Mouse (Mus musculus) thymus, postnatal 14 days (tissue): ENCODE data around the gene Gm26992.

Source experiments
- DNase-seq: peaks from one replicate; pipeline ENCODE4 v3.0.0; 2021

Gm26992 gene

DNA sequence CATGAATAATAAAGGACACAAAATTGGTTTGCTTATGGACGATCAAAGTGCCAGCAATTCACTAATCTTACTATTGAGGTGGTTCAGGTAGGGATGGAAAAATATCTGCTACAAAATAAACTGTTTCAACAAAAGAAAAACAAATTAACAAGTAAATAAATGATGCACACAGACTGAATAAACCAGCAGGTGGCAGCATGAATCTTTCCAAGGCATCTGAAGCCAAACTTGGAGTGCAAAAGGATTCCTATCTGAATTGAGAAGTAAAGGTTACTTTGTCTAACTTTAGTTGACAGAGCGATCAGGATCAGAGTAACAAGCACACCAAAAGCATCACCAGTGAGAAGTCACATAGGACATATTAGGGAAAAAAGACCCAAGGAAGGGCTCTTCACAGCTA is 62.2 kb downstream of the Gm26992 start:
- peak; percentile 52 for DNase-seq

DNA sequence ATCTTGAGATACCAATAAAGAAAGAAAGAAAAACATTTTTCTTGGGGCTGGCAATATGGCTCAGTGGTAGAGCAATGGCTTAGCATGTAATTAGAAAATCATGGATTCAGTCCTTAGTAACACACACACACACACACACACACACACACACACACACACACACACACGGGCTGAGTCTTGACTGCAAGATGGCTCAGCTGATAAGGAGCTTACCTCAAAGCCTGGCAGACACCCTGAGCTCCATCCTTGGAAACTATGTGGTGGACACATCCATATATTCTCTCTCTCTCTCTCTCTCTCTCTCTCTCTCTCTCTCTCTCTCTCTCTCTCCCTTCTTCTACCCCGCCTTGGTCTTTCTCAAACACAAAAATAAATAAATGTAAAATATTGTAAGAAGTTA is 69.0 kb downstream of the Gm26992 start:
- no peak for DNase-seq

DNA sequence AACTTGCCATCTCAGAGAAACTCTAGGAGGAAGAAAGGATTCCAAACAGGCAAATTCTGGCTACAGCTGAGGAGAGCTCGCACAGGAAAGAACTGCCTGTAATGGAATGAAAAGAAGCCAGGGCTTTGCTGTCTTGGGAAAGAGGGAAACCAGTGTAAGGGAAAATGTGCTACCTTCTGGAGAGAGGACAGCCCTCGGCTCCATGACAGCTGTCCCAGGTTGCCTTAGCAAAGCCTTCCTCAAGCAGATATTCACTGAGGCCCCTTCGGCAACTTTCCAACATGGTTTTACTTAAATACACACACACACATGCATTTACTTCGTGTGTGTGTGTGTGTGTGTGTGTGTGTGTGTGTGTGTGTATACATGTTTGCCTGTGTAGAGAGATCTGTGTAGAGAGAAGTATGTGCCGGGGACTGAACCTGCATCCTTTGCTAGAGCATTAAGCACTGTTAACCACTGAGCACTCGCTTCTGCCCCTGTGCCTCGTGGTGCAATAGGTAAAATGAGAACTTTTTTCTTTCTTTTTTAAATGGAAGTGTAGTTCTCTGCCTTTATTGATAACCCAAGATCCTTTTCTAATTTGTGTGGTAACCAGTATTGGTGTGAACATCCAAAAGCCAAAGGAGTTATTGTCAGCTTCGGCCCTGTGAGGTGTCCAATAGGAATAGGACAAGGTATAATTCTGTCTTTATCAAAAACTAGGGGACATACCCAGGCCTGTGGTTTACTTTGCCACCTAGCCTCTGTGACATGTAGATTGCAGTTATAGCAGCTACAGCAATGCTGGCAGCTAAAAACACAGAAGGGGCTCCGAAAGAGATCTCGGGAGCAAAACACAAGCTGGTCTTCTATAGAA is 70.8 kb downstream of the Gm26992 start:
- DNase-seq = peak; percentile 6

DNA sequence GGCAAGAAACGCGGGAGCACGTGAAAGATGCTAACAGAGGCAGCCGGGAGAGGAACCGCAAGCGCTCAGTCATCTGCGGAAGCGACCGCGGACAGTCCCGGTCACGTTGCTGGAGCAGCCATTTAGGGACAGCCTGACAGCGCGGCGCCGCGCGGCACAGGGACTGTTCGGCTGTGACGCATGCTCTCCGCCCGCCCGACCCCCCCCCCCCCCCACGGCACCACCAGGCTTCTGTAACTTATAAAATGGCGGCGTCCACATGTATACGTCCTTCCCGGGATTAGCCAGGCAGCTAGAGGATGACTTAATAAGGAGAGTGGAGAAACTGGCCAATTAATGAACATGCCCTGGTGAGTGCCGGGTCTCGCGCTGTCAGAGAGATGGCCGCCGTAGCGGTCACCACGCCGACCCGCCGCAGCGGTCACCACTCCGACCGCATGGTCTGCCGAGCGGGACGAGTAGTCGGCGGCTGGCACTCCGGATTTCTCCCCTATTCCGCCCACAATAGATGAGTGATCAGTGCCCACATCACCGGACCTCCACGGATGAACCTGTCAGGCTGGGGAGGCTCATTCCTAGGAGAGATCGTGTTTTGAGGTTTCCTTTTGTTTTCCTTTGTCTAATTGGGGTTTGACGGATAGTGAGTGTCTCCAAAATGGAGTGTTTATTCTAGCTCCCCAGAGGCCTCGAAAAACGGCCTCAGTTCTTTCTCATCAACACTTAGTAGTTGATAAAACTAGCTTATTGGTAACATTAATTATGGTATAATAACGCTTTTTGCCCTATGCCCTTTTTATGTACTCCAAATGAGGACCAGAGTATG is 71.8 kb downstream of the Gm26992 start:
- DNase-seq = peak; percentile 68

DNA sequence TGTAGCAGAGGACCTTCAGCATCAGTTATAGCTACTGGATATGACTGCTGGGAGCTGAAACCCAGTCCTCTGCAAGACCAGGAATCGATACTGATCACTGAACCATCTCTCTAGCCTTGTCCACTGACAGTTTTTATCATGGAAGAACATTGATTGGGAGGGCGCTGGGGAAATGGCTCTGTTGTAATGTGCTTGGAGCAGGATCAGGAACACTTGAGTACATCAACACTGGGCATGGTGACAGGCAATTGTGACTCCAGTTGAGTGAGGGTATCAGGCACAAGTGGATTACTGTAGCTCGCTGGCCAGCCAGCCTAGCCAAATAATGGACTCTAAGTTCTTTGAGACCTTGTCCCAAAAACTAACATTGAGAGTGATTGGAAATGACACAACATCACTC is 77.6 kb downstream of the Gm26992 start:
- DNase-seq = no peak

DNA sequence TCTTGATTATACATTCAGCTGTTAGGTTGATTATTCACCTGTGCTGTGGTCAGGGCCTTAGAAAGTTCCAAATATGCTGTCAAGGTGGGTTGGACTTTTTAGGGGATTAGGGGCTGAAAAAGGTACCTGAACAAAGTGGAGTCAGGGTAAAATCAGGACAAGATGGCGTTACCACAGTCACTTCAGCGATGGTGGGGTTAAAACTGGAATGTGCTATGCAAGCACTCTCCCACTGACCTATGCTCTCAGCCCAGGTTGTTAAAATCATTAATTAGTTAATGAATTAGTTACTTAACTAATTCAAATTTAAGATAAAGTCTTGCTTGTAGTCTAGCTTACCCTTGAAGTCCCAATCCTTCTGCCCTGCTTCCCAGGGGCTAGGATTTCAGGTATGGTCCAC is 78.3 kb downstream of the Gm26992 start:
- no peak for DNase-seq

DNA sequence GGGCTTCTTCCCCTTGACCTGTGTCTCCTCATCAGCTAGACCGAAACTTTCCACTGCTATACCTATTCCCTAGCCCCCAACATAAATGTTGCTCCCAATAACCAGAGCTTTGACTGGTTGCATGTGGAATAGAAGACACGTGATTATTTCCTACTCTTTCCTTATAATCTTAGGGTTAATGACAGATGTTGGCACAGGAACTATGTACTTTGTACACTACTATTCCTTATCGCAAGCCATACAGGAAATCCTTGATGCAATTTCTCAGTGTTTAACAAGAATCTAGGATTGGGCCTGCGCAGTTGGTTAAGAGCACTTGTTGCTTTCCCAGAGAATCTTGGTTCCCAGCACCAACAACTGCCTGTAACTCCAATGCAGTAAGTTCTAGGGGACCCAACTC is 86.4 kb downstream of the Gm26992 start:
- no peak for DNase-seq

DNA sequence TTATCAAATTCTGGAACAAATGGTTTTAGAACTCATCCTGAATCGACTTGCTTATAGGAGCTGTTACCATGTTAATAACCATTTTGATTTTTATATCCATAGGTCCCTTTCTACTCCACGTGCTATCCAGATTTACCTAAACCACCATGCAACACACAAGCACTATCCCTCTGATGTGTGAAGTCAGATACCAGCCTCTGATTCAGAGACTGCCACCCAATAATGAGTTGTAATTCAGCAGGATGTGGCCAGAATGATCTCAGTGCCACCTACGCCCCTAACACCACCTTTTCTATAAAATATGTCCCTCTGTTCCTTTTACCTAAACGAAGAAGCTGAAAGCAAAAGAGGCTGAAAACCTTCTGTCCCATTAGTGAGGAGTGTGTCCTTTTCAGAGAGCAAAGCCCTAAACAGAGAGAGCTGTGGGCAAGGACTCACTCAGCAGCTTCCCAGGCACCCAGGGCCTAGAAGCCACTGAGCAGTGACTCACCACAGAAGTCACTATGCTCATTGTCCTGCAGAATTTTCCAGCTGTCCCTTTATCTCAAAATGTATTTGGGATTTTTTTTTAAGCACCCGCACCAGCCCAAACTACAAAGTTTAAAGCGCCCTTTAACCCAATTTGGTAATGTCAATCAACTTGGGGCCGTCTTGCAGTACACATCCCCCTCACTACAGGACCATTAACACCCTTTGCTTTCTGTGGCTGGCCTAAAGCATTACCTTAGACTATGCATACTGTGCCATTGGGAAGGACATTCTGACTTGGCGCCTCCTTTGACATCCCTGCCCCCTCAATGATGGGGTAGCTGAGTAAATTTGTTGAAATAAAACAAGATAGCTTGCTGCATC is 87.6 kb downstream of the Gm26992 start:
- DNase-seq = no peak

DNA sequence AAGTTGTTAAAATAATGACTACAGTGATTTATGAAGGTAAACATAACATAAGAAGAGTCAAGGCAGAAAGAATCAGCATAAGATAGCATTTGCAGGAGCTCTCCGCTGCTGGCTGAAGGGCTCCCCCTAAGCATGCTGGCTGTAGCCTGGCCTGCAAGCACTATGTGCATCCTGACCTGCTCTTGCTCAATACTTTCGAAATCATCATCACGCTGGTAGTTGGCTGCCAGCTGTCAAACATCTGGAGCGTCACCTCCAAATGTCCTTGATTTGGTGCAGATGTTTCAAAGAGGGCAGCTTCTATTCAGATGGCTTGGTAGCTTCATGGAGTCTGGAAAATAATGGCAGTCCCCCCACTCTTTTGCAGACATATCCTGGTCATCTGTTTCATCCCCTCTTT is 93.0 kb downstream of the Gm26992 start:
- no peak for DNase-seq

DNA sequence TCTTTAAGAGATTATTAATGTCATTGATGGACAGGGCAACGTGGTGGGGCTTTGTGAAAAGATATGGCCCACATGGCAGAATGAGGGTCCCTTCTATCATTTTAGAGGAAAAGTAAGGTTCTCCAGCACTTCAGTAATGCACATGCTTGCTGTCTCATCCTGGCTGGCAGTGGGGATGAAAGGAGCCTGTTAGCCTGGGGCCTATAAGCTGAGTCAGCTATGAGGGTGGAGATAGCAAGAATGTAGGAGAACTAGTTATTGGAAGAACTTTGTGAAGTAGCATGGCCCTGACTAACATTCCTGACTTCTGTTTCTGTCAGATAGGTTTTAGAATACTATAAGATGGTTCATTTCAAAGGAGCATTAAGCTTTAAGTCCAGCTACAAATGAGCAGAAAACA is 93.5 kb downstream of the Gm26992 start:
- no peak for DNase-seq

DNA sequence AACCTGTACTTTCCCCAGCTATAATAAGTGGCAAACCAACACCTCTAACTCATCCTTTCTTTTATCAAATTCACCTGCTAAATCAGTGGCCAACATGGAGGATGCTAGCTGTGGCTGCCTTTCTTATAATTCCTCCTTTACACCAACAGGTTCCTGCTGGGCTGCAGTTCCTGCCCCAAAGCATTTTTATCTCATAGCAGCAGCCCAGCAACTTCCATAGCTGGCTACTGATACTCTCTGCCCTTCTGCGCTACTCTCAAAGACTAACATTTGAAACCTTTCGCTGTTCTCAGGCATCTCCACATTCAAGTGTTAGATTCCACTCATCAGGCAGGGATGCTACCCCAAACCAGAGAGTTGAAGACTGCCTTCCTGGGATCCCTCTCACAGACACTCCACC is 97.0 kb downstream of the Gm26992 start:
- no peak for DNase-seq

DNA sequence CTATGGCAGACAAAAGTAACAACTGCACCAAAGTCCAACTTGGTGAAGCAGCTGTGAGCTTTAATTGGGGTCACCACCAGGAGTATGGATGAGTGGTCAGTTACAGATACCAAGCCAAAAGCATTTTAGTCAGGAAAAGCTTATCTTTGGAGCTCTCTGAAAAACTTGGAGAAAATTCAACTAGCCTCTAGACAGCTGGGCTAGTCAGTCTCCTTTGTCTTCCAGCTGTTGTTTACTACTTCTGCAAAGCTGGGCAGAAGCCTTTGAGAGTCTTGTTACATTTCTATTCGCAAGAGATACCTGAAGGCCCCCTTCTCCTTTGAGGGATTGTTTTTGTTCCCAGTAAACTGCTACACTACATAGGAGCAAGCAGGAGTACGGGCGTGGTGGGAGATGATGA is 97.7 kb downstream of the Gm26992 start:
- no peak for DNase-seq

DNA sequence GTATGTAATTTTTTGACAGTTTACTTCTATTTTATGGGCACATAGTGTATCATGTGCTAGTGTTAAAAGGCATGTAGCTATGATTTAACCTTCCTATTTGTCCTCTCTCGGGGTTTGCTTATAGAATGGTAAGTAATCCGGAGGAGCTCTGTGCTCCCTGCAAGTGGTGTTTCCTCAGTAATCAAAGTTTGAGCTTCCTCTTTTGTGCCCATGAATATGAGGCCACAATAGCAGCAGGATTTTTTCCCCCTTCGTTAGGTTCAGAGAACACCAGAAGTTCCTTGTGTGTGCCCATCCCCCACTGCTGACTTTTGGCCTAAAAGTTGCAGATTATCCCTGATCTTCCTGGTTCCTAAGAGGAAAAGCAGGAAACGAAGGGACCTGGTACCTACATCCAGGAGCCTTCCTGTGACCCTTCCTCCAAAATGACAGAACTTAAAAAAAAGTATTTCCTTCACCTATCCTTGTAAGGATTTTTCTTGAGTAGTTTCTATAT is 99.5 kb downstream of the Gm26992 start:
- no peak for DNase-seq

DNA sequence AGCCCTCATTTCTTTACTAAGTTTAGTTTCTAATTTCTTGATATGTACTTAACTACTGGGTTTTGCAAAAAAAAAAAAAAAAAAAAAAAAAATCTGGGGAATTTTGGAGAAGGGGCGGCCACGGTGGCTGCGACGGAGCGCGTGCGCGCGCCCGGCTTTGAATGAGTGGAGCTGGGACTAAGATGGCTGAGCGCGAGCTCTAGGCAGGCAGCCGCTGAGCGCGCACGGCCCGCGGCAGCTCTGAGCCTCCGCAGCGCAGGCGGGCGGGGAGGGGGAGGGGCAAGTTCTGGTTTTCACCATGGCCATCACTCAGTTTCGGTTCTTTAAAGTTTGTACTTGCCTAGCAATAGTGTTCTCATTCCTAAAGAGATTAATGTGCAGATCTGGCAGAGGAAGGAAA is 107.4 kb downstream of the Gm26992 start:
- DNase-seq = peak; percentile 78
